In genomic region chr8:48511137-48511536, GRCm38 (mm10) we compare ENCODE assay signal across 12 mouse cellular contexts.
DNase-seq lines count a peak whose midpoint lies in the region; ATAC-seq and TF ChIP-seq lines count a peak whose summit lies in the region.
"Had no signal": no experiment of that assay in that cellular context is flagged by ENCODE, and none has a peak within 500 bp of the region (broad histone marks: within the 10 kb centered on the region; RNA-seq: fewer than 3 reads in every experiment).

No protein-coding gene starts in this region.

- no peak overlapping the region for H3K27ac ChIP-seq in heart, postnatal 0 days (ENCODE audit: low read depth)
- no peak overlapping the region for H3K27ac ChIP-seq in liver, embryonic 12.5 days
- H3K27ac ChIP-seq: embryonic facial prominence, embryonic 12.5 days; limb, embryonic 13.5 days had no signal

- no peak for TF ChIP-seq CTCF in heart, postnatal 0 days (IDR thresholded peaks at IDR 0.05; ENCODE audit: low read depth)

- ATAC-seq in heart, postnatal 0 days (ENCODE audit: insufficient read depth, low read depth): no peak
- no peak for ATAC-seq in liver, embryonic 12.5 days
- ATAC-seq: inflammation-experienced regulatory T-cells, adult 6 months had no signal

- no peaks in the 10 kb centered on the region for H3K4me1 ChIP-seq in heart, postnatal 0 days (ENCODE audit: control insufficient read depth, insufficient read depth)
- H3K4me1 ChIP-seq in liver, embryonic 12.5 days: no peaks in the 10 kb centered on the region

- peak overlapping the region; percentile 64 for H3K4me2 ChIP-seq in heart, postnatal 0 days (ENCODE audit: low read depth, low read length)
- no peak overlapping the region for H3K4me2 ChIP-seq in liver, embryonic 12.5 days
- H3K4me2 ChIP-seq: embryonic facial prominence, embryonic 12.5 days; limb, embryonic 13.5 days had no signal

- no peak for TF ChIP-seq EP300 in heart, postnatal 0 days (IDR thresholded peaks at IDR 0.05; ENCODE audit: low read depth)

- WGBS in heart, postnatal 0 days: 31% methylated on average over 14 of the region's 14 CpGs
- WGBS in liver, embryonic 12.5 days (ENCODE audit: insufficient replicate concordance): 76% methylated on average over 14 of the region's 14 CpGs

- H3K9ac ChIP-seq in heart, postnatal 0 days (replicated peaks; ENCODE audit: low read depth, low read length): no peak overlapping the region
- no peak overlapping the region for H3K9ac ChIP-seq in liver, embryonic 12.5 days
- H3K9ac ChIP-seq: embryonic facial prominence, embryonic 12.5 days; limb, embryonic 13.5 days had no signal

- H3K36me3 ChIP-seq in heart, postnatal 0 days (replicated peaks; ENCODE audit: control insufficient read depth, insufficient read depth, low read length): no peaks in the 10 kb centered on the region
- no peaks in the 10 kb centered on the region for H3K36me3 ChIP-seq in liver, embryonic 12.5 days
- H3K36me3 ChIP-seq: embryonic facial prominence, embryonic 12.5 days; limb, embryonic 13.5 days had no signal

- H3K4me3 ChIP-seq in heart, postnatal 0 days (ENCODE audit: low read depth, low read length): peak overlapping the region; percentile 46
- no peak overlapping the region for H3K4me3 ChIP-seq in liver, embryonic 12.5 days
- H3K4me3 ChIP-seq: embryonic facial prominence, embryonic 12.5 days; limb, embryonic 13.5 days had no signal

- DNase-seq in gastrocnemius, adult 18-20 months (ENCODE audit: low spot score): peak; percentile 55
- no peak for DNase-seq in gastrocnemius, postnatal 4 days (ENCODE audit: low spot score in 2 of 2)
- peak; percentile 4 for DNase-seq in lung, postnatal 36 days
- no peak for DNase-seq in lung, postnatal 25 days (ENCODE audit: low spot score)
- DNase-seq in heart, postnatal 0 days (ENCODE audit: low spot score): no peak
- DNase-seq in right cerebral cortex, postnatal 4 days: peak; percentile 26
- DNase-seq in urinary bladder, postnatal 25 days (ENCODE audit: low spot score): no peak
- DNase-seq: adrenal gland, adult 8-10 months had no signal

- H3K27me3 ChIP-seq in heart, postnatal 0 days (ENCODE audit: control insufficient read depth, insufficient read depth, low read length): no peaks in the 10 kb centered on the region
- H3K27me3 ChIP-seq in liver, embryonic 12.5 days (replicated peaks): no peaks in the 10 kb centered on the region
- H3K27me3 ChIP-seq: embryonic facial prominence, embryonic 12.5 days; limb, embryonic 13.5 days had no signal

- no peaks in the 10 kb centered on the region for H3K9me3 ChIP-seq in heart, postnatal 0 days (replicated peaks; ENCODE audit: control insufficient read depth, low read length)
- H3K9me3 ChIP-seq in liver, embryonic 12.5 days (replicated peaks): no peaks in the 10 kb centered on the region
- H3K9me3 ChIP-seq: embryonic facial prominence, embryonic 12.5 days; limb, embryonic 13.5 days had no signal

Comparison
In these comparisons a context has a peak if more than half of its experiments do, and no peak if none do; other contexts are left out.
1. DNase-seq: peak in gastrocnemius, adult 18-20 months (single experiment), lung, postnatal 36 days (single experiment) and right cerebral cortex, postnatal 4 days (single experiment); none in gastrocnemius, postnatal 4 days (0 of 2), lung, postnatal 25 days (single experiment), heart, postnatal 0 days (single experiment) and urinary bladder, postnatal 25 days (single experiment).